In the genomic region with DNA sequence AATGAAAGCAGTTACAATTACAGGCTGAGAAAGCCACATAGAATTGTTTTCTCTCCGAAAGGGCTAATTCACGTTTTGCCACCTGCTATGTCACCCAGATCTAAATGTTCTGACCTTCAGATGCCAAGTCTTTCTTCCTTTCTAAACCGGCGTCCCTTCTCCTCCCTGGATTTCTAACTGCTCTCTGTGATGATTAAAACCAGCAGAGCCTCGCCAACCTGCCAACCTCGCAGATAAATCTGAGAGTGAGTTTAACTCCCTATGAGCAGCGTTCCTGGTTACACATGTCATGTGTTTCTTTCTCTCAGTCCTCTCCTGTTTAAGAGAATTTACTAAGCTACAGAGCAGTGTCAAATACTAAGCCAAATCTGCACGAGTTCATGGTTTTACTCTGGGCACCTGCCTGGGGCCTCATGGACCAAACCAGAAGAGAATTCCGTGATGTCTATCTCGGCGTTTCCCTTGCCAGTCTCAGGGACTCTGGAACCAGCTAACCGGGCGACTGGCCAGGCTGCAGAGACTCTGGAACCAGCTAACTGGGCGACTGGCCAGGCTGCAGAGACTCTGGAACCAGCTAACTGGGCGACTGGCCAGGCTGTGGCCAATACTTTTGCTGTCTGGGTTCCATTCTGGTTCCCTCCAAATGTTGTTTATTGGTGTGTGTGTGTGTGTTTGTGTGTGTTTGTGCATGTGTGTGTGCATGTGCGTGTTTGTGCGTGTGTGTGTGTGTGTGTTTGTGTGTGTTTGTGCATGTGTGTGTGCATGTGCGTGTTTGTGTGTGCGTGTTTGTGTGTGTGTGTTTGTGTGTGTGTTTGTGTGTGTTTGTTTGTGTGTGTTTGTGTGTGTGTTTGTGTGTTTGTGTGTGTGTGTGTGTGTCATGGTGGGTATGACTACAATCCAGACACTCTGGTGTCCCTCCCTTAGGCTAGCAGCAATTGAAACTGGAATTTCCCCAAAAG, we compare ENCODE assay signal across 8 mouse cellular contexts. TPM values are rescaled to one million over a fixed set of nuclear protein-coding genes. Genes with fewer than 3 reads are reported as not detected.
DNase-seq lines count a peak whose midpoint lies in the region; ATAC-seq and TF ChIP-seq lines count a peak whose summit lies in the region.

No protein-coding gene starts in this region.

- no peaks in the 10 kb centered on the region for H3K36me3 ChIP-seq in hindbrain, embryonic 14.5 days (replicated peaks; ENCODE audit: control insufficient read depth, insufficient read depth)
- no peaks in the 10 kb centered on the region for H3K36me3 ChIP-seq in hindbrain, postnatal 0 days (ENCODE audit: insufficient read depth, low read length)
- H3K36me3 ChIP-seq in midbrain, embryonic 16.5 days (ENCODE audit: control insufficient read depth, insufficient read depth, low read length), result no peaks in the 10 kb centered on the region

- no peak overlapping the region for H3K9ac ChIP-seq in hindbrain, embryonic 14.5 days
- H3K9ac ChIP-seq in hindbrain, postnatal 0 days (replicated peaks; ENCODE audit: low read length), result no peak overlapping the region
- no peak overlapping the region for H3K9ac ChIP-seq in midbrain, embryonic 16.5 days (ENCODE audit: low read depth, low read length)

- H3K9me3 ChIP-seq in hindbrain, embryonic 14.5 days (ENCODE audit: control insufficient read depth, low read length), result no peaks in the 10 kb centered on the region
- no peaks in the 10 kb centered on the region for H3K9me3 ChIP-seq in hindbrain, postnatal 0 days (ENCODE audit: low read length)
- H3K9me3 ChIP-seq in midbrain, embryonic 16.5 days (replicated peaks; ENCODE audit: control insufficient read depth, low read length, poor library complexity, severe bottlenecking), result no peaks in the 10 kb centered on the region

- H3K4me3 ChIP-seq in hindbrain, embryonic 14.5 days (replicated peaks; ENCODE audit: low read length), result no peak overlapping the region
- H3K4me3 ChIP-seq in hindbrain, postnatal 0 days (ENCODE audit: low read length), result no peak overlapping the region
- no peak overlapping the region for H3K4me3 ChIP-seq in midbrain, embryonic 16.5 days (ENCODE audit: low read depth, low read length)

- no peak for DNase-seq in hindbrain, embryonic 14.5 days (ENCODE audit: low spot score)
- DNase-seq in hindbrain, postnatal 0 days (ENCODE audit: low spot score), result no peak
- DNase-seq in NIH3T3 (ENCODE audit: low read depth), result peak; percentile 64
- peak; percentile 44 for DNase-seq in gastrocnemius, postnatal 10 days
- peak; percentile 30 for DNase-seq in layer of hippocampus, adult 9-11 months
- DNase-seq in right cerebral cortex, postnatal 4 days, result peak; percentile 50
- no peak for DNase-seq in thymus, adult 18-20 months

- 70% methylated on average over 19 of the region's 19 CpGs for WGBS in hindbrain, embryonic 14.5 days
- WGBS in hindbrain, postnatal 0 days, result 58% methylated on average over 19 of the region's 19 CpGs
- 66% methylated on average over 19 of the region's 19 CpGs for WGBS in midbrain, embryonic 16.5 days

- no peak for TF ChIP-seq CTCF in hindbrain, postnatal 0 days (IDR thresholded peaks at IDR 0.05; ENCODE audit: low read depth)

- H3K4me2 ChIP-seq in hindbrain, embryonic 14.5 days (replicated peaks), result no peak overlapping the region
- H3K4me2 ChIP-seq in hindbrain, postnatal 0 days (ENCODE audit: low read depth, low read length), result no peak overlapping the region
- H3K4me2 ChIP-seq in midbrain, embryonic 16.5 days (ENCODE audit: low read length), result no peak overlapping the region

- no peak for ATAC-seq in hindbrain, embryonic 14.5 days (ENCODE audit: low FRiP score)
- no peak for ATAC-seq in hindbrain, postnatal 0 days
- no peak for ATAC-seq in midbrain, embryonic 16.5 days

- H3K27me3 ChIP-seq in hindbrain, embryonic 14.5 days (ENCODE audit: control insufficient read depth, insufficient read depth, low read length), result no peaks in the 10 kb centered on the region
- H3K27me3 ChIP-seq in hindbrain, postnatal 0 days (ENCODE audit: insufficient read depth, low read length), result no peaks in the 10 kb centered on the region
- H3K27me3 ChIP-seq in midbrain, embryonic 16.5 days (ENCODE audit: control insufficient read depth, insufficient read depth, low read depth, low read length), result no peaks in the 10 kb centered on the region

- H3K4me1 ChIP-seq in hindbrain, embryonic 14.5 days (replicated peaks; ENCODE audit: control insufficient read depth, insufficient read depth, low read length), result no peaks in the 10 kb centered on the region; the same call in 1 of the 2 replicates
- H3K4me1 ChIP-seq in hindbrain, postnatal 0 days (ENCODE audit: insufficient read depth, low read length), result no peaks in the 10 kb centered on the region
- H3K4me1 ChIP-seq in midbrain, embryonic 16.5 days (ENCODE audit: control insufficient read depth, insufficient read depth, low read length), result no peaks in the 10 kb centered on the region

- H3K27ac ChIP-seq in hindbrain, embryonic 14.5 days, result 0 out of 2 replicates have a peak overlapping the region, but pooled peaks have one; percentile 14
- H3K27ac ChIP-seq in hindbrain, postnatal 0 days, result no peak overlapping the region
- no peak overlapping the region for H3K27ac ChIP-seq in midbrain, embryonic 16.5 days (ENCODE audit: low read length)

RNA-seq across cellular contexts. Expression of a gene that starts 7.9 kb away (rescaled TPM):
- 47.2 and 48.4 TPM in 2 replicates for polyA plus RNA-seq in hindbrain, embryonic 14.5 days (2014; fragmentation: Nextera tagmentation; extraction: Ambion mirVana)
- 28.9 and 47.8 TPM in 2 replicates for total RNA-seq in hindbrain, postnatal 0 days (2014; rRNA removed)
- 24.6 and 26.7 TPM in 2 replicates for polyA plus RNA-seq in hindbrain, postnatal 0 days (2015; fragmentation: Nextera tagmentation; extraction: Ambion mirVana)
- total RNA-seq in gastrocnemius, postnatal 10 days (2021), result 10 to 100 TPM; 34.1 to 36.4 TPM
- polyA plus RNA-seq in midbrain, embryonic 16.5 days (2015; fragmentation: Nextera tagmentation; extraction: Ambion mirVana), result 53.1 and 55.7 TPM in 2 replicates

RNA-seq across cellular contexts. Expression of a gene that starts 27.7 kb away (rescaled TPM):
- polyA plus RNA-seq in hindbrain, embryonic 14.5 days (2014; fragmentation: Nextera tagmentation; extraction: Ambion mirVana), result 24.8 and 28.9 TPM in 2 replicates
- total RNA-seq in hindbrain, postnatal 0 days (2014; rRNA removed), result 23.9 and 27.0 TPM in 2 replicates
- 23.8 and 24.9 TPM in 2 replicates for polyA plus RNA-seq in hindbrain, postnatal 0 days (2015; fragmentation: Nextera tagmentation; extraction: Ambion mirVana)
- total RNA-seq in gastrocnemius, postnatal 10 days (2021), result 1 to 10 TPM; 6.9 to 8.0 TPM
- polyA plus RNA-seq in midbrain, embryonic 16.5 days (2015; fragmentation: Nextera tagmentation; extraction: Ambion mirVana), result 34.4 and 34.8 TPM in 2 replicates

Comparison
In these comparisons a context has a peak if more than half of its experiments do, and no peak if none do; other contexts are left out.
1. DNase-seq: peak in NIH3T3 (single experiment), gastrocnemius, postnatal 10 days (single experiment), layer of hippocampus, adult 9-11 months (single experiment) and right cerebral cortex, postnatal 4 days (single experiment); none in hindbrain, embryonic 14.5 days (single experiment), hindbrain, postnatal 0 days (single experiment) and thymus, adult 18-20 months (0 of 2).